10 mouse cellular contexts compared by ENCODE assay signal in genomic region chr13:20120723-20121122, GRCm38 (mm10). TPM values are rescaled to one million over a fixed set of nuclear protein-coding genes. Genes with fewer than 3 reads are reported as not detected.
A peak's percentile ranks its signal among the peaks of the same experiment; 100 is the strongest.
DNase-seq lines count a peak whose midpoint lies in the region; ATAC-seq and TF ChIP-seq lines count a peak whose summit lies in the region.
"Had no signal": no experiment of that assay in that cellular context is flagged by ENCODE, and none has a peak within 500 bp of the region (broad histone marks: within the 10 kb centered on the region; RNA-seq: fewer than 3 reads in every experiment).

No protein-coding gene starts in this region.

- H3K4me1 ChIP-seq in testis, adult 2 months (ENCODE audit: control insufficient read depth, insufficient read depth, low read length): peaks cover 5% of the 10 kb centered on the region
- H3K4me1 ChIP-seq in heart, embryonic 12.5 days (replicated peaks): peaks cover 5% of the 10 kb centered on the region
- H3K4me1 ChIP-seq: hindbrain, embryonic 15.5 days had no signal

- H3K27me3 ChIP-seq in testis, adult 2 months (ENCODE audit: control insufficient read depth, insufficient read depth, low read length): no peaks in the 10 kb centered on the region
- H3K27me3 ChIP-seq in heart, embryonic 12.5 days (replicated peaks): no peaks in the 10 kb centered on the region
- H3K27me3 ChIP-seq: hindbrain, embryonic 15.5 days had no signal

- no peaks in the 10 kb centered on the region for H3K9me3 ChIP-seq in heart, embryonic 12.5 days (replicated peaks)
- H3K9me3 ChIP-seq: hindbrain, embryonic 15.5 days had no signal

- peak overlapping the region; percentile 42 for H3K27ac ChIP-seq in testis, adult 2 months (ENCODE audit: control insufficient read depth, insufficient read depth, low read depth, low read length)
- H3K27ac ChIP-seq in heart, embryonic 12.5 days (ENCODE audit: poor library complexity, severe bottlenecking): peak overlapping the region; percentile 17; the same call in 1 of the 2 replicates
- H3K27ac ChIP-seq: hindbrain, embryonic 15.5 days had no signal

- WGBS in heart, embryonic 12.5 days: 61% methylated on average over 5 of the region's 5 CpGs

- no peak overlapping the region for H3K9ac ChIP-seq in heart, embryonic 12.5 days
- H3K9ac ChIP-seq: hindbrain, embryonic 15.5 days had no signal

- no peak for TF ChIP-seq POLR2A in testis, adult 2 months (IDR thresholded peaks at IDR 0.05; ENCODE audit: control insufficient read depth, low read depth, low read length)

- no peak for DNase-seq in testis, postnatal 14 days (ENCODE audit: low spot score)
- peak; percentile 67 for DNase-seq in lung, postnatal 25 days (ENCODE audit: low spot score)
- DNase-seq in thymus, postnatal 25 days: peak; percentile 38
- no peak for DNase-seq in adrenal gland, postnatal 4 days (ENCODE audit: low spot score in 2 of 2)
- no peak for DNase-seq in right cerebral cortex, postnatal 25 days
- DNase-seq in urinary bladder, postnatal 36 days (ENCODE audit: low spot score in 2 of 2): no peak
- DNase-seq: embryo, embryonic 11 days had no signal

- ATAC-seq in heart, embryonic 12.5 days (ENCODE audit: insufficient number of reproducible peaks, low FRiP score): peak; percentile 36; the same call in 1 of the 2 replicates

- no peak overlapping the region for H3K4me2 ChIP-seq in heart, embryonic 12.5 days
- H3K4me2 ChIP-seq: hindbrain, embryonic 15.5 days had no signal

- H3K36me3 ChIP-seq in testis, adult 2 months (ENCODE audit: control insufficient read depth, insufficient read depth, low read length): no peaks in the 10 kb centered on the region
- H3K36me3 ChIP-seq in heart, embryonic 12.5 days: no peaks in the 10 kb centered on the region
- H3K36me3 ChIP-seq: hindbrain, embryonic 15.5 days had no signal

- no peak for TF ChIP-seq CTCF in testis, adult 2 months (IDR thresholded peaks at IDR 0.05; ENCODE audit: control insufficient read depth, insufficient read depth, insufficient replicate concordance, low read depth, low read length)

- no peak overlapping the region for H3K4me3 ChIP-seq in testis, adult 2 months (ENCODE audit: control insufficient read depth, low read depth, low read length)
- no peak overlapping the region for H3K4me3 ChIP-seq in heart, embryonic 12.5 days
- H3K4me3 ChIP-seq: hindbrain, embryonic 15.5 days had no signal

RNA-seq across cellular contexts. Expression of gene Elmo1, which starts 30.3 kb away (rescaled TPM):
- 16.3 and 17.9 TPM in 2 replicates for polyA plus RNA-seq in testis, adult 2 months (2012; rRNA removed)
- polyA plus RNA-seq in heart, embryonic 12.5 days (2016; fragmentation: Nextera tagmentation; extraction: Ambion mirVana): 8.8 and 9.4 TPM in 2 replicates
- total RNA-seq in adrenal gland, postnatal 4 days (2021): 10 to 100 TPM; 26.2 to 28.2 TPM

Comparison
In these comparisons a context has a peak if more than half of its experiments do, and no peak if none do; other contexts are left out.
1. DNase-seq: peak in lung, postnatal 25 days (single experiment) and thymus, postnatal 25 days (single experiment); none in testis, postnatal 14 days (single experiment), adrenal gland, postnatal 4 days (0 of 2), right cerebral cortex, postnatal 25 days (single experiment) and urinary bladder, postnatal 36 days (0 of 2).